Mouse (Mus musculus): ENCODE data around the gene Nacad. TPM values are rescaled to one million over a fixed set of nuclear protein-coding genes. Genes with fewer than 3 reads are reported as not detected.

Nacad gene
- polyA plus RNA-seq, 1 experiment, result not detected

DNA sequence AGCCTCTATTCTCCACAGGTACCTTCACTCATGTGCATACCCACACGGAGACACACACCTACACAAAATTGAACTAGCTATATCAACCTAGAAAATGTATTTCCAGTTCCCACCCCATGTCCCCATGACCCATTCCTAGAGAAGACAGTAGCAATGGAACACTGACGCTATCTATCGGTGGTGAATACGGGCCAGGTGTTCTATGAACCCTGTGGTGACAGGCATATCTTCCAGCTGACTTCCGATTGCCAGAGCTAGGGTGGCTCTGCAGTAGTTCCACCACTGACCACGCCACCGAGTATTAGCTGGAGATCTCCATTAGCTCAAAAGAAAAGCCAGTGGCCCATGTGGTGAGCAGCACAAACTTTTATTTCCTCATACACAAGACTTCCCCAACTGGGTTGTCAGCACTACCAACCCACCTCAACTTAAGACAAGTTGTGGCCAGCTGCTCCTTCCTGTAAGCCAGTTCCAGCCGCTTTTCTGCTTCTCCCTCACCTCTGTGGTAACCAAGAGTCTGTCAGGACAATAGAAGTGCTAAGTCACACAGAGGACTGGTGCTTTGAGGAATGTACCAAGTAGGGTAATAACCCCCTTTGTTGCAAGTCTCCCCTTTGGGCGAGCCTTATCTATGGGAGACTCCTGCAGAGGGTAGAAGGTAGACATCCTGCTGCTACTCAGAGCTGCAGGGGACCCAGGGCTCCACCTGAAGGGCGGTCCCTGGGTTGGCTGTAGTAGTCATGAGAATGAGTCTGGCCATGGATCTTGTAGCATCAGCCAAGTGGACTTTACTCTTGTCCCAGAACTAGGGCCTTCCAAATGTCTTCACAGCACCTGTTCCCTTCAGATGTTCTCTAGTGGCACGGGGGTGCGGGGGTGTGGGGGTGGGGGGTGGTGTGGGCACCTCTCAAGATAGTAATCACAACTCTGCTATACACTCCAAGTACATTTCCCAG is 9.7 kb upstream of the Nacad start:
- 47% methylated on average over 12 of the region's 12 CpGs for WGBS
- TF ChIP-seq POLR2A (IDR thresholded peaks at IDR 0.05; ENCODE audit: borderline replicate concordance, control insufficient read depth, low read depth, low read length) (no peak), CTCF (IDR thresholded peaks at IDR 0.05; ENCODE audit: control insufficient read depth, insufficient read depth, low read length) (no peak)
- peak overlapping the region; percentile 92 for H3K27ac ChIP-seq (ENCODE audit: control insufficient read depth, insufficient read depth, low read depth, low read length, poor library complexity)
- peaks cover 2% of the 10 kb centered on the region for H3K4me1 ChIP-seq (ENCODE audit: control insufficient read depth, insufficient read depth, low read length)
- H3K4me3 ChIP-seq (replicated peaks; ENCODE audit: control insufficient read depth, low read depth, low read length), result no peak overlapping the region

DNA sequence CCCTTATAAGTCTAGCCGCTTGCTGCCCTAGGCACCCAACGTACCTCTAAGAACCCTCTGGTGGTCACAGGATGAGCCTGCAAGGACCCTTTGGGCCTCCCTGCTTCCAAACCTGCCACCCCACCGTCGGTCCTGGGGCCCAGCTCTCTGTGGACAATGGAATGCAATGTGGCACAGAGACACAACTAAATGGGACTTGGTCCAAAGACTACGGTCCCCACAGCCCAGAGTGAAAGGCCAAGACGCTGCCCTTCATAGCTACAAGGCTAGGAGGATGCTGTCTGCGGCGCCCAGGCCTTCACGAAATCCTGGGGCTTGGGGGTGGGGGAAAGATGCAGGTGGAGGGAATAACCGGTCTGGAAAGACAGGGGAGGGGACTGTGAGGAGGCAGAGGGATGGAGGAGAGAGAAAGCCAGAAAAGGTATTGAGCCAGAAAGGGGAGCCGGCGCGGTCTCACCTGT is 802 bp downstream of the Nacad start:
- H3K27ac ChIP-seq (ENCODE audit: control insufficient read depth, insufficient read depth, low read depth, low read length, poor library complexity), result no peak overlapping the region
- TF ChIP-seq CTCF (IDR thresholded peaks at IDR 0.05; ENCODE audit: control insufficient read depth, insufficient read depth, low read length) (no peak), POLR2A (IDR thresholded peaks at IDR 0.05; ENCODE audit: borderline replicate concordance, control insufficient read depth, low read depth, low read length) (no peak)
- 27% methylated on average over 13 of the region's 13 CpGs for WGBS
- H3K4me1 ChIP-seq (ENCODE audit: control insufficient read depth, insufficient read depth, low read length), result no peaks in the 10 kb centered on the region; the same call in 1 of the 2 replicates
- no peak overlapping the region for H3K4me3 ChIP-seq (replicated peaks; ENCODE audit: control insufficient read depth, low read depth, low read length)

DNA sequence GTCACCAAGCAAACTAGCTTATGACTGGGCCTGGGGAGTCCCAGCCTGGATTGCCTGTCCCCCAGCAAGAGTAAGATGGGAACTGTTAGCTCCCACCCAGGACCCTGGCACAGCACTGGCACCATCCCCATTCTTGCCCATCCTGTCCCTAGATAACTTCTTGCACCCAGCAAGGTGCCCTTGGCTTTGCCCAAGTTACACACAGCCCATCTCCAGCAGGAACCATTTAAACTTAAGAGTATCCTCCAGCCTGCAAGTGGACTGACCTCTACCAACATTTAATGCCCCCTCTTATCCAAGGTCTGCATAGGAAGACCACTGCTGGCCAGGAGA is 1.3 kb downstream of the Nacad start:
- TF ChIP-seq POLR2A (IDR thresholded peaks at IDR 0.05; ENCODE audit: borderline replicate concordance, control insufficient read depth, low read depth, low read length), result no peak
- Histone ChIP-seq H3K4me1 (ENCODE audit: control insufficient read depth, insufficient read depth, low read length) (no peaks in the 10 kb centered on the region; the same call in 1 of the 2 replicates), H3K4me3 (replicated peaks; ENCODE audit: control insufficient read depth, low read depth, low read length) (no peak overlapping the region), H3K27ac (ENCODE audit: control insufficient read depth, insufficient read depth, low read depth, low read length, poor library complexity) (no peak overlapping the region)

DNA sequence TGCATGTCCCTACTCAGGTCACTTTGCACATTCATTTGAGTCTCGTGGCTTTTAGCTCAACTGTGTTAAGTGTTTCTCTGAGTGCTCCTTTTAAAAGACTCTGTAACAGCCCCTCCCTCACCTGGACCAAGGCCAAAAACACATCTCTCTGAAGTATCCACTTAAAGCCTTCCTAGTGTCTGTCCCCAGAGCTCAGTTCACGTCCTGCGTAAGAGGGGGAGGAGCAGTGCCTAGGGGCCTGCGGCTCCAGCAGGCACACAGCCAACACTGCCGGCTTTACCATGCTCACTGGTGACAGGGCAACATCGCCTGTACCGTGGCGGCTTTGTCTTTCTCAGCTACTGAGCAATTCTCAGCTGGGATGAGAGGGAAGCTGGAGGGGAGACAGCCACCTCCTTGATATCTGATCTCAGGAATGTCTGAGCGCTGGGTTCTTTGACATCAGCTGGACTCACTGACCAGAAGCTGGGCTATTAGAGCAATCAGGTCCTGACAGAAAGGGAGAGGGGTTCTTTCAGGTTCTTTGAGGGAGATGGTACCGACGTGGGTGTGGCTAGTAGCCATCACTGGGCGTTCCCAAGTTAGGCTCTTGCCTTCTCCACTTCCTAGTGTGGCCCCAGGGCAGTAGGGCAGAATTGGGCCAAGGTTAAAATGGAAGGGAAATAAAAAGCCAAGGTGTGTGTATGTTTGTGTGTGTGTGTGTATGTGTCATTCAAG is 1.8 kb downstream of the Nacad start:
- H3K4me1 ChIP-seq (ENCODE audit: control insufficient read depth, insufficient read depth, low read length), result no peaks in the 10 kb centered on the region; the same call in 1 of the 2 replicates
- WGBS, result 16% methylated on average over 12 of the region's 12 CpGs
- no peak overlapping the region for H3K27ac ChIP-seq (ENCODE audit: control insufficient read depth, insufficient read depth, low read depth, low read length, poor library complexity)
- no peak for TF ChIP-seq POLR2A (IDR thresholded peaks at IDR 0.05; ENCODE audit: borderline replicate concordance, control insufficient read depth, low read depth, low read length)
- no peak for TF ChIP-seq CTCF (IDR thresholded peaks at IDR 0.05; ENCODE audit: control insufficient read depth, insufficient read depth, low read length)
- no peak overlapping the region for H3K4me3 ChIP-seq (replicated peaks; ENCODE audit: control insufficient read depth, low read depth, low read length)

DNA sequence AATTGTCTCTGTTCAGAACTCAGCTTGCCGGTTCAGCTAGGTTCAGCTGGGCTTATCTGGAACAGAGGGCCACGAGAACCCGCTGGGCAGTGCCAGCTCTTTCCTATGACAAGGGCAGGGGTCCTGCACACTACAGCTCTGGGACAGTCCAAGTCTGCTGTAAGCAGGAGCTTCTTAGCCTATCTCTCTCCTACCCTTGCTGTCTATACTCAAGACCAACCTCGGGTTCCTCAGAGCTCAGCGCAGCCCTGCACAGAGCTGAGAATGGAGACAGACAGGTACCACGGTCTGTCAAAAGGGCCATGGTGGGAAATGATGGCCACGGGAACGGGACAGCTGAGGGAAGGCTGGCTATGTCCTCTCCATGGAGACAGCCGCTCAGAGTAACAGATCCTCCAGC is 2.6 kb downstream of the Nacad start:
- 75% methylated on average over 9 of the region's 9 CpGs for WGBS
- Histone ChIP-seq H3K27ac (ENCODE audit: control insufficient read depth, insufficient read depth, low read depth, low read length, poor library complexity) (no peak overlapping the region), H3K4me1 (ENCODE audit: control insufficient read depth, insufficient read depth, low read length) (no peaks in the 10 kb centered on the region; the same call in 1 of the 2 replicates), H3K4me3 (replicated peaks; ENCODE audit: control insufficient read depth, low read depth, low read length) (no peak overlapping the region)
- TF ChIP-seq POLR2A (IDR thresholded peaks at IDR 0.05; ENCODE audit: borderline replicate concordance, control insufficient read depth, low read depth, low read length) (no peak), CTCF (IDR thresholded peaks at IDR 0.05; ENCODE audit: control insufficient read depth, insufficient read depth, low read length) (no peak)

DNA sequence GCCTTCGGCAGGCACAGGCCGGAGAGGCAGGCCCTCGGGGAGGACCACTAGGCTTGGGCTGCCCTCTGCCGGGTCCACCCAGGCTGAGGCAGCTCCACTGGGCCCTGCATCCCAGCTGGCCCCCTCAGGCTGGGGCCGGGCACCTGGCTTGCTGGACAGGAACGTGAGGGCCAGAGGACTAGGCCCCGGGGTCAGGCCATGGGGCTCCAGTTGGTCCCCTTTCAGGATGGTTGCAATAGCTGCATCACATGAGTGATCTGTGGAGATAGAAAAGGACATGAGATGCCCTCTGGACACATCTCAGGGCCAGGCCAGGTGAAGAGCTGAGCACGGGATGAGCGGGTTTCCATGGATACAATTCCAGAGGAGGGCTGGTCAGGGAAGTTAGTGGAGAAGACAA is 3.2 kb downstream of the Nacad start:
- WGBS, result 79% methylated on average over 9 of the region's 9 CpGs
- TF ChIP-seq POLR2A (IDR thresholded peaks at IDR 0.05; ENCODE audit: borderline replicate concordance, control insufficient read depth, low read depth, low read length) (no peak), CTCF (IDR thresholded peaks at IDR 0.05; ENCODE audit: control insufficient read depth, insufficient read depth, low read length) (no peak)
- no peaks in the 10 kb centered on the region; the same call in 1 of the 2 replicates for H3K4me1 ChIP-seq (ENCODE audit: control insufficient read depth, insufficient read depth, low read length)
- H3K27ac ChIP-seq (ENCODE audit: control insufficient read depth, insufficient read depth, low read depth, low read length, poor library complexity), result no peak overlapping the region
- H3K4me3 ChIP-seq (replicated peaks; ENCODE audit: control insufficient read depth, low read depth, low read length), result no peak overlapping the region

DNA sequence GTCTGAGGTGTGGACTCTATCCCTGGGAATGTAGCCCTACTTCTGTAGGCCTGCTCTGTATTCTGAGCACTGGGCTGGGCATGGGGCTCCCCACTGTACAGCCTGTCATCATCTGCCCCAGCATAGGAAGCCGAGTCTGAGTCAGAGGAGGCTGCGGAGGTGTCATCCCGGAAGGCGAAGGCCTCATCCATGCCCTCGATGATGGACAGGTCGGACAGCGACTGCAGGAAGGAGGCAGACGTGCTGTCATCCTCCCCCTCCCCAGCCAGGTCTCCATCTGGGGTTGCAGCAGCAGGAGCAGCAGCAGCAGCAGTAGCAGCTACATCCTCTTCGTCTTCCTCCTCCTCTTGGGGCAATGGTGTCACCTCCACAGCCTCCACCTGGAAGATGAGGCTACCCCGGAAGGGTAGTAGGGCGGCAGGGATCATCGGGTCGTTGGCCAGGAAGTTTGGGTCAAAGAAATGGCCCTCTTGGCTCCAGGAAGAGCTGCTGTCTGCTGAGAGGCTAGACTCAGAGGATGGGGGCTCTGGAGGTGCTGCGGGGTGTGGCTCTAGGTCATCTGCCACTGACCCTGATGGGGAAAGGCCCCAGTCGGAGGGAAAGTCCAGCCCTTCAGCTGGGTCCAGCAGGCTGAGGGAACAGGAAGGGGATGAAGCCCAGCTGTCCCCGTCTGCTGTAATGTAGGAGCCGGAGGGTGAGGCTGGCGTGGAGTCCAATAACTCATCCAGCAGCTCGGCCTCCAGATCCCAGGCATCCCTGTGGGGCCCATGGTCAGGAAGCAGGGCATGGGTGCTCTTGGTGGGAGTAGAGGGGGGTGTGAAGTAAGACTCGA is 4.0 kb downstream of the Nacad start:
- TF ChIP-seq POLR2A (IDR thresholded peaks at IDR 0.05; ENCODE audit: borderline replicate concordance, control insufficient read depth, low read depth, low read length) (no peak), CTCF (IDR thresholded peaks at IDR 0.05; ENCODE audit: control insufficient read depth, insufficient read depth, low read length) (no peak)
- no peak overlapping the region for H3K27ac ChIP-seq (ENCODE audit: control insufficient read depth, insufficient read depth, low read depth, low read length, poor library complexity)
- no peak overlapping the region for H3K4me3 ChIP-seq (replicated peaks; ENCODE audit: control insufficient read depth, low read depth, low read length)
- no peaks in the 10 kb centered on the region; the same call in 1 of the 2 replicates for H3K4me1 ChIP-seq (ENCODE audit: control insufficient read depth, insufficient read depth, low read length)
- WGBS, result 60% methylated on average over 20 of the region's 20 CpGs

Data from bone marrow, adult 2 months (tissue).